Mouse (Mus musculus) mesoderm, embryonic 11.5 days (tissue): ENCODE results near the gene Ap2b1.
"Not testable (repeated sequence)": the region's sequence is repeated elsewhere in the genome, so short reads cannot be mapped to it uniquely, and the experiment has no call there.

Experiments used
- DNase-seq: peaks from one replicate; pipeline ENCODE4 v3.0.0-alpha.2; 2012; ENCODE audit warnings: low read depth, low spot score

Ap2b1 gene

DNA sequence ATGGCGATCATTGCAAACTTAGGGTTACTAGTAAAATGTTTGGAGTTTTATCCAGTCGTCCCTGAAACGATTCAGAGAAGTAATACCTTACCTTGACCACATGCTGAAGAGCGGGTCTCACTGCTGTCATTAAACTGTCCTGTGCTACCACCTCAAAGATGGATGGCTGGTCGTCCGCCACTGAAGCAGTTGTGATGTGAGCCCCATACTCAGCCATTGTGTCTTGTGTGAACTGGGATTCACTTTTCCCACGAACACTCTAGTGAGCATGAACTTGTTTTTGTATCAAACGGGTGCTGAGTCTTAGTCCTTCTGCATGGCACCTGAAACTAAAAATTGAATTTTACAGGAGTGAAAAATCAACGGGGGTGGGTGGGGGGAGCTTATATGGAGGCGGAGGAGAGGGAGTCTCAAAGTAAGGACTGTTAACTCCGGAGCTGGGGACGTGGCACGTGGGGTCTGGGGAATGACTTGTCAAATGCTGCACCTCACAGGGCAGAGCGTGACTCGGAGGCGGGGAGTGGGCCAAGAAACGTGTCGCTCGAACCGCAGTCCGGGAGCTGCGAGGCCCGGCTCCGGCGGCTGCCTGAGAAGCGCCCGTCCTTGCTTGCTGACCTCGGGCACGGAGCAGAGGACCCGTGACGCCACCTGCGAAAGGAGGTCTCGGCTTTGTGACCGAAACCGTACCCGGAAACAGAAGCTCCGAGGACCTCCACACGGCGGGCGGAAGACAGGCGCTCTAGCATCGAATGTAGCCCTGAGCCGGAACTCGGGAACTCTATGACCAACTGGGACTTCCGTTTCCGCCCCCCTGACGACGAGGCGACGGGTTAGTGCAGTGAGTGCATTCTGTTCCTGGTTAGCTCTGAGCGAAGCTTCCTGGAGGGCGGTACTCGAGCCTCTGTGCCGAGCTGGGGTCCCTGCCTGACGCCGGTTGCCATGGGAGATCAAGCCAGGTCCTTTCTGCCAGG lies at the start of gene Ap2b1:
Ap2b1 (plus strand) TSS at position 800 of the 971 bp plus-strand sequence.
- peak; percentile 94 for DNase-seq

DNA sequence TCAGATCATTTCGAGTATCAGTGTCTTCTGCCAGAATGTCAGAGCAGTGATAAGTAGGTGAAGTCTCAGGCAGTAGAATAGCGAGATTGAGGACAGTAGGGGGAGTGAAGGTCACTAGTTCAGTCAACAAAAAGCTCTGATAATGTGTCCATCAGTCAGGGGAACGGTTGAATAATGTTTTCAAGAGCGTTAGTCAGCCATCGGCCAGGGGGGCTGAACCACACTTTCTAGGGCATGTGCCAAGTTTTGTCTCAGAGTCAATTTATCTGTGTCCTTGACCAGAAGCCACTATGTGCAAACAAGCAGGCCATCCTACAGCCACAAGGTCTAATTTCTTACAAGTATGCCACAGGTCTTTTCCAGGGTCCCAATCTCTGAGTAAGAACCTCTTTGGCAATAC lies 41.6 kb upstream of the Ap2b1 start:
- not testable (repeated sequence) for DNase-seq

DNA sequence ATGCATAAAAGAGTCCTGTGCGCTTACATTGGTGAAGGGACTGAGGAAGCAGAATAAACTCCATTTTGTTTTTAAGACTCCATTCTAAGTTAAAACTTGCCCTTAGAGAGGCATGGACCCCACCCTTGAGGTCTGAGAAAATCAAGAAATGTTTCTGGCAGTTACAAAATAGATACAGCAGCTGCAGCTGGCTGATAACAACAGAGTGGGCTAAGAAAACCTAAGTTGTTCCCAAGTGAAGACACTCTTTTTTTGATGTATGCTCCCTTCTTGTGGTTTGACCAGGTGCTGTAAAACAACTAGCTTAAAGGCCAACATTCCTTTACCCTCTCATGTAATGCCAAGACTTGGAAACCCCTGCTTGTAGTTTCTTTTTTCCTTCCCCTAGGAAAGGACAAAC lies 36.2 kb upstream of the Ap2b1 start:
- no peak for DNase-seq

DNA sequence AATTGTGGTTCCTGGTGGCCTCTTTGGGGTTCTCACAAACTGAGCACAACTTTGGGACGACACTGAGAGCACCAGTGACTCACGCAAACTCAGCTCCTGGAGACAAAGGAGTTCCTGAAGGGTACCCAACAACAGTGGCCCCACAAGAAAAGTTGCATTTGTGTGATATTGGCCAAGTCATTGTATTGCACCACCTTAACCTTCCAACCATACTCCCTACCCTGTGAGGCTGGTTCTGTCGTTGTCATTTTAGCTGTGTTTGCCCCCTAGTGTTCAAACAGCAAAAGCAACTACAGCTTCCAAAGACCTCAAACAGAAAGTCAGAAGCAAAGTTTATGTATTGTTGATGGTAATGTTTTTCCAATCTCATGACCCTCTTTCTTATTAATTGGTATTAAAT lies 35.7 kb upstream of the Ap2b1 start:
- DNase-seq: peak; percentile 11

DNA sequence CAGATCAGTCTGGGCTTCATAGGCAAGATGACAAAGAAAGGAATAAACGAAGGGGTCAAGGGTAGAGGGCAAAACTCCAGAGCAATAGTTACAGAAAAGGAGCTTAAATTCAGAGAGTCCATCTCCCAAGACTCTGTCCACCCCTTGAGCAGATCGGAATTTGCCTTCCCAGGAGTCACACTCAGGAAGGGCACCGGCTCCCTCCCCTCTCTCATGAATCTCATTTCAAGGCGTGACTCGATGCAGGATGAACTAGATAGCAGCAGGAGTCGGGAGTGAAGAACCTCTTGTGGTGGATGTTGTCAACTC lies 28.0 kb upstream of the Ap2b1 start:
- no peak for DNase-seq

DNA sequence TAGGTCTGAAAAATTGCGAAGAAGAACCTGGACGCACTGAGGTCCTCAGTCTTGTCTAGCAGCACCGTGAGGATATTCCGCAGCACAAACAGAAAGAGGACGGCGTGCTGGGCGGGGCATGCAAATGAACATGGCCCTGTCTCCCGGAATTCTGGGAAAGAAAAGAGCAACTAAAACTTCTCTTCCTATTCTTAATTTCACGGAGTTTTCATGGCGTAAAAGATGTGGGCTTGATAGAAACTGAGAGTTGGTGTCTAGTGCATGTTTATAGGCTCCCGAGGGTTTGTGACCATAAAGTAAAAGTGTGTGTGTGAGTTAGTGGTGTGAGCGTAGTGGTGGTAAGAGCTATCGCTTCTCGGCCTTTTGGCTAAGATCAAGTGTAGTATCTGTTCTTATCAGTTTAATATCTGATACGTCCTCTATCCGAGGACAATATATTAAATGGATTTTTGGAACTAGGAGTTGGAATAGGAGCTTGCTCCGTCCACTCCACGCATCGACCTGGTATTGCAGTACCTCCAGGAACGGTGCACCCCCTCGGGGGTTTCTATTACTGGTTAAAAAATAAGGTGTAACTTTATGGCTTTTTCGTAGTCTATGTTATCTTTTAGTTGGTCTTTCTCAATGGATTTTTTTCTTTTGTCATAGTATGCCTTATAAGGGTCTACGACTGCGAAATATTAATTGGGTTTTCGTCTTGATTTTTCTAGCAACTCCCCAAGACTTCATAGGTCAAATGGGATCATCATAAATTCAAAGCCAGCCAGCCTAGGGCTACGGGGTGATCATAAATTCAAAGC lies 27.5 kb upstream of the Ap2b1 start:
- DNase-seq: peak; percentile 86

DNA sequence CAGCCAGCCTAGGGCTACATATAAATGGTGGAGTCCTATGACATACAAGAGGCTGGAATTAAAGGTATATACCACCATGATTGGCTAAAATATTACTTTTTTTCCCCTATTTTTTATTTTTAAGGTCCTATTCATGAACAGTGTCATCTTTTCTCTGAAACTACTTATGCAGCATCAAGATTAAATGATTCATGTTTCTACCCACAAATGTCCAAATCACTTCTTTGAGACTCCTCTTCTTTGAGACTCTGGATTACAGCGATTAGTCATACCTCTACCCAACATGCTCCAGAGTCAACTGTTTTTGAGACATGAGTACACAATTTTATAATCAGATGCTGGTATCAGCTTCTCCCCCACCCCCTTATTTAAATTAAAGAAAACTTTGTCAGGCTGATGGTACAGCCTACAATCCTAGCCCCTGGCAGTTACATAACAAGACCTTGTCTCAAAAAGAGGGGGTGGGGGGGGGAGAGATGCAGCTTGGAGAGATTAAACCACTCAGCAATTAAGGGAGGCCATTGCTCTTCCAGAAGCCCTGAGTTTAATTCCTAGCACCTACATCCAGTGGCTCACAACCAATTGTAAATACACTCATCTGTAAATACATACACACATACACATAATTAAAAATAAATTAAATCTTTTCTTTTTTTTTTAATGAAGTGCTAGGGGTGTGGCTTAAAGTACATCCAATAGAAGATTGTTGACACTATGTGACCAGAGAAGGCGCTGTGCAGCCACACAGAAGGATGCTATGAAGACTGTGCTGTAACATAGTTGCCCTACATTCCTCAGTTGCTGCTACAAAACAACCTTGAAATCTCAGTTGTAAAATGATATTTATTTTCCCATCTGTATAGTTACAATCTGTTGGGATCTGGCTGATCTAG lies 26.6 kb upstream of the Ap2b1 start:
- peak; percentile 33 for DNase-seq

DNA sequence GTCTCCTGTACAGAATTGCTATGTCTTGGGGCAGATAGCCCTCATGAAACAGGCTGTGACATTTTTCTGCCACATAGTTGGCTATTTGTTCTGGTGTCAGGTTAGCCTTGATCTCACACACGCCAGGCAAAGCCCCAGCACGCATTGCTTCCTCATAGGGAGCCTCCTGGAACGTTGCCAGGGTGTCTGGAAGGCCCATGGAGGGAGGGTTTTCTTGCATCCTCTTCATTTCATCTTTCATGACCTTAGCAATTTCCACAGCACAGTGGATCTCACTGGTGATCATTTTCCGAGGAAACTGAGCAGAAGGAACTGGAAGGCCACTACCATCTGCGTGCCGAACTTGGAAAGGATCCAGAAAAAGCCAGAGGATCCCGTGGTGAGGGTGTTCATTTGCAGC lies 22.6 kb upstream of the Ap2b1 start:
- no peak for DNase-seq

DNA sequence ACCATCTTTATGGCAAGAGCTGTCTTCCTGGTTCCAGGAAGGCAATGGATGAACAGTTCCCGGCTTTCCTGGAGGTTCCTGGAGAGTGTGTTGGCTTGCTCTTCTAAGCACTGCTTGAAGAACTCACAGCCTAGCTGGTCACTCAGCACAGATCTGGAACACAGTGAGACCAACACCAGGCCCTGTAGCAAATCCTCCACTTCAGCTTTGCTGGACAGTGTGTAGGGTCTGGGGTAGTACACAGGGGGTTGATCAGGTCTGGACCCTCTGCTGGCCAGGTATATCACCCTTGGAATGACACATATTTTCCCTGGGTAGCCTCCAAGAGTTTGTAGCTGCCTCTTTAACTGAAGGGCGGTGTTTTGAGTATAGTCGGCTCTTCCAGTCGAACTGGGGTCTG lies 19.8 kb upstream of the Ap2b1 start:
- no peak for DNase-seq

DNA sequence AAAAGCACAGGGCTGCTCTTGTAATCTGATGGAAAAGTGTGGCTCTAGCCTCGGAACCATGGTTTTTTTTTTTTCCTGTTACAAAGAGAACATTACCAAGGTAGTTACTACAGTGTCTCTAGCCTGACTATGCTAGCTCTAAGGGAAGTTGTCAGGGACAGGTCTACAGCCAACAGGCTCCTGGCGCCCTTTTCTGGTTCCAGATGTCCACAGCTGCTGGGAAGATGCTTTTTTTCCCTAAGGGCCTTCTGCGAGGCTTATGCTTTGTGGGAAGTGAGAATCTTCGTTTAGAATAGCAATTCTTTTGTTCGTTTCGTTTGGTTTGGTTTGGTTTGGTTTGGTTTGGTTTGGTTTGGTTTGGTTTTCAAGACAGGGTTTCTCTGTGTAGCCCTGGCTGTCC lies 19.1 kb upstream of the Ap2b1 start:
- DNase-seq: no peak

DNA sequence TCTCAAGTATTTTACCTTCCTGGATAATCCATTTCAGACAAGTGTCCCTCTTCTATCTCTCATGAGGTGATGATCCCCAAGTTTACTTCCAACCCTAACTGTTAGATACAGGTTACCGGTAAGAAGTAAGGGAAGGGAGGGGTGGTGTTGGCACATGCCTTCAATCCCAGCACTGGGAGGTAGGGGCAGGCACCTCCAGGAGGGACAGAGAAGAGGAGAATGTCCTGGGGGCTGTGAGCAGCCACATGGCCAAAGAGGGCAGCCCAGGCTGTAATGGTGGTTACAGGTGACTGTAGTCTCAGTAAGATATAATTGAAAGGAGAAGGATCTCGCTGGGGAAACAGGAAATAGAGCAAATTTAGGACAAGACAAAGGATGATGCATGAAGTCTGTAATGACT lies 16.7 kb upstream of the Ap2b1 start:
- no peak for DNase-seq

DNA sequence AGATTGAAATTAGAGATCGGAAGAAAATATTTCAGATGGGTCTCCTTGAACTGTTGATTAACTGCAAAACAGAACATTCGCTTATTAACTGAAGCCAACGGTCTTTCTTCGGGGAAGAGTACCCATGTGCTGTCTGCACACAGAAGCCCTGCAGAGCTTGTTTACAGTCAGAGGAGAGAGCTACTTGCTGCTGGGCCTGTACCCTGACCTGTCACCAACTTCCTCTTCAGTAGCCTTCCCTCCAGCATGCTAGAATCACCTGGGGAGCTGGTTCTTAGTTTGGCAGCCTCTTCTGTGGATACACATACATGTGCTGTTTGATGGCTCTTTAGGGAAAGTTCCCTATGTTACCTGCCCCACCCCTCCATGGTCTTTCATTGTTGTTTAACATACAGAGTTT lies 13.2 kb upstream of the Ap2b1 start:
- no peak for DNase-seq

DNA sequence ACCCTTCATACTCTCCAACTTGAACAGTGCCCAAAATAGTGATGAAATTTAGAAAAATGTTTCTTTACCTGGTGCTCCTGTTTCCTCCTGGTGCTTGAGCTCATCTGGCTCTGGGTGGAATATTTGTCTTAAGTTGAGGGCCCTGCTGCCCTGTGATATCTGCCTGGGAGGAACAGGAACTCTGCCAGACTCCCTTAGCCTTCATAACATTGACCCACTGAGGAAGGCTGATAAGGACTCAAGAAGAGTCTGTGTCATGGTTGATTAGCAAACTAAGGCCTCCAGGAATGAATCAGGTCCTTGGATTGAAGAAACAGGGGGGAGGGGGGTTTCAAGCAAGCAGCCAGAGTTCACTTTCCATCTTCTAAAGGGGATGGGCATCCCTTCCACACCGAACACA lies 12.3 kb upstream of the Ap2b1 start, which contains the start of gene Slfn14:
Slfn14 (minus strand) TSS at position 161 of the 400 bp plus-strand sequence.
- no peak for DNase-seq

DNA sequence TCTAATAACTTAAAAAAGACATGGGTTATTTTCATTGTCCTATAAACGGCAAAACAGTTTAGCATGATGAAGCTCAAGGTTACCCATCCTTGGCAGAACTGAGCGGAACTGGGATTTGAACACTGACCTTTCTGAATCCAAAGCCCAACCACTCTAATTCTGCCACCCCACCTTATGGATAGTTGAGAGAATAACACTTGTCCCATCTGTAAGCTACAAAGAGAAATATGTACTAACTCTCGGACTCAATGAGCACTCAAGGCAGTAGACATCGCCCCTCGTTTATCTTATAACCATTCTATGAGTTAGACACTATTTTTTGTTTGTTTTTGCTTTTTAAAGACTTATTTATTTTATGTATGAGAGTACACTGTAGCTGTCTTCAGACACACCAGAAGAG lies 9.8 kb upstream of the Ap2b1 start:
- no peak for DNase-seq

DNA sequence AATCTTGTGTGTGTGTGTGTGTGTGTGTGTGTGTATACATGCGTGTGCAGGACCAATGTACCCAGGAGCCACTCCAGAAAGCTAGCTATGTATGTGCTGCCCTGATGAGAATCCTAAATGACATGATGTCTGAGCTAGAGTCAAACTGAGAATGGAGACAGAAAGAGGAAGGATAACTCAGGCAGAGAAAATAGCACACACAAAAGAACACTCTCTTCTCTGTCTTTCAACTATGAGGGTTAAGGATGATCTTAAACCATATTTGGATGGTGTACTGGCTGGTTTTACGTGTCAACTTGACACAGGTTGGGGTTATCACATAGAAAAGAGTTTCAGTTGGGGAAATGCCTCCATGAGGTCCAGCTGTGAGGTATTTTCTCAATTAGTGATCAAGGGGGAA lies 9.2 kb upstream of the Ap2b1 start:
- DNase-seq: no peak

DNA sequence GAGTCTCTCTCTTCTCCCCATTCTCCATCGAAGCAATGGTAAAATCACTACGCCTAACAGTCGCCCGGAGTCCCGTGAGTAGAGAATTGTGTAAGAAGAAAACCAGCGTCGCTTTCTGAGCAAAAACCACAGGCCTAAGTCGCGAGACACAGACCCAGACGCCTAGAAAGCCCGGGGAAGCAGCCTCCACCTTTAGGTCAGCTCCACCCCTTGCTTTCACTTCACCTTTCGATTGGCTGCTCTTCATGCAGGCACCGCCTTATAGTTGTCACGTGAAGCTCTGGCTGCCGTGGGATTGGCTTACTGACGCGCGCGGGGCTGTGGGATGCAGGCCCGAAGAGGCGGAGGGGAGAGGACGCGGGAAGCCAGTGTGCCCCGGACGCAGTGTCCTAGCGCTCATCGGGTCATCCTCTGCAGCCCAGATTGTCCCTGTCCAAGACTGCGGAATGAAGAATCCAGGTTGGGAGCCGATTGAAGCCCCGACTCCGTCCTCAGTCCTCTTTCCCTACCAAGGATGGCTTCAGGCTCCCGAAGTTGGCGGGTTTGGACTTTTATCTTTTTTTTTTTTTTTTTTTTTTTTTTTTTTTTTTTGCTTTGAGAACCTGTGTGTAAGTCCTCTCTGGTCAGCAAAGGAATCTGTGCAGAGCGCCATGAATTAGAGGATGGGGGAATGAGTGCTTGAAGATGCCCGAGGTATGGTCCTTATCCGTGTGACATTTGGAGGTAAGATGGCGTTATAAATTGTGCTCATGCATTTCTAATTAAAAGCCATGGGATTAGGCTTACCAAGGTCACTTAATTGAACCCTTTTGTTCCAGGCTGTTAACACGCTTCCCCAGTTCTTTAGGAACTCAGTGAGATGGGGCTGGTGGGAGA lies 7.2 kb upstream of the Ap2b1 start:
- DNase-seq: peak; percentile 95

DNA sequence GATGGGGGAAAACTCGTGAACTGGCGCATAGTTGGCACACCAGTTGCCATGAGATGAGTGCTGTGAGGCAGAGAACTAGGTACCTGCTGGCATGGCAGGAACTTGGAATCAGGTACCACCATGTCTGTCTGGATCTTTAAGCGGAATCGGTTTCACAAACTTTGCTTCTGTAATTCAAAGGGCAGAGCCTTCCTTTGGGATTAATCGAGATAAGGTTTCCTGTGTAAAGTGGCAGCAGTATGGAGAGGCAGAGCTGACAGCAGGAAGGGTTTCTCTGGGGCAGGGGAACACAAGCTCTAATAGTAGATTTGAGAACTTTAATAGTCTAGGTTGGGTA lies 6.6 kb upstream of the Ap2b1 start:
- no peak for DNase-seq

DNA sequence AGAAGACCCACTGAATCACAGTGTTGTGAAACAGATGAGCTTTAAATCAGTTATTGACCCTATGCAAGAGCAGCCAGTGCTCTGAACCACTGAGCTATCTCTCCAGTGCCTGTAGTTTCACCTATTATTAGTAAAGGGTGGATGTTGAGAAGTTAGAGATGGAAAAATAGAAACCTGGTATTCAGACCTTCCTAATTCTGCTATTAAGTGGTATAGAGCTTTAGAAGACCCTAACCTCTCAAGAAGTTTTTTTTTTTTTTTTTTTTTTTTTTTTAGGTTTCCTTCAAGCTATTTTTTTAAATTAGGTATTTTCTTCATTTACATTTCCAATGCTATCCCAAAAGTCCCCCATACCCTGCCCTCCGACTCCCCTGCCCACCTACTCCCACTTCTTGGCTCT lies 5.6 kb upstream of the Ap2b1 start:
- no peak for DNase-seq

DNA sequence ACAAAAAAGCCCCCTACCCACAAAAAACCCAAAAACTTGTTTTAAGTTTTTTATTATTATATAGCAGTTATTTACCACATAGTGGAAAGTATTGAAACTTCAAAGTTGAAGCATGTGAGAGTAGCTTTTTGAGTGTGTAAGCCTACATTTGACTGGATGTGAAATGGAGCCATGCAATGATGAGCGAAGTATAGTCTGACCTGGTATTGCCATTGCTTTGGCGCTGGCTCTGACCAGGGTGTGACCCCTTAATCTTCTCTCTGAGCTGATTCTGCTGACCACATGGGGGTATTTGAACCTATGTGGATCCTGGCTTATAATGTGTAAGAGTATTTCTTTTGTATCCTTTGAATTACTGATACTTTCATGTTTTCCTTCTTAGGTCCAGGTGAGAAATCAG lies 4.7 kb upstream of the Ap2b1 start:
- DNase-seq: no peak

DNA sequence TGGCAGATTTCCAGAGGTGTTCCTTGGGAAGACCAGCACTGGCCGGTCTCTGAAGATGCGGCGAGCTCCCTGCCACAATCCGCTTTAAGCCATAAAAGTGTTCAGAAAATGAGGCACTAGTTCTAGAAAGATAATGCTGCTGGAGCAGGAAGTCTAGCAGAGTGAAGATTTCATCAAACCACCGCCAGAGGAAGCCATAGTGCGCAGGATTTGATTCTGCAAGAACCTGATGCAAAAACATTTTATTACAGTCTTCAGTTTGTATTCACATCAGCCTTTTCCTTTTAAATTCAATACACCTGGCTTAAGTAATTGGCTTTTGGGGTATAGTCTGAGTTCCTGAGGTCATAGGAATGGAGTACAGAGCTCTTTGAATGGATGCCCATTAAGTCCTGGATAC lies 1.0 kb upstream of the Ap2b1 start:
- no peak for DNase-seq

DNA sequence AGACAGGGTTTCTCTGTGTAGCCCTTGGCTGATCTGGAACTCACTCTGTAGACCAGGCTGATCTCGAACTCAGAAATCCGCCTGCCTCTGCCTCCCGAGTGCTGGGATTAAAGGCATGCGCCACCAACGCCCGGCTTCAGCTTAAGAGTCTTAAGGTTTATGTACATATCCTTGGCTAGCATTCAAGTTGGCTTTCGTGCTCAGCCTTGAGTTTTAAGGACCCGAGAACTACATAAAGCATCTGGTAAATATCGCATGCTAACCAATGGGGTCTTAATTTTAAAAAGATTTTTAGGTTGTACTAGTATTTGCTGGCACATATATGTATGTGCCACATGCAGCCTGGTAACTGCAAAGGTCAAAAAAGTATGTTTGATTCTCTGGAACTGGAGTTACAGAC lies 900 bp downstream of the Ap2b1 start:
- DNase-seq: no peak
